Mouse (Mus musculus): ENCODE results near the gene Polr3h. TPM values are rescaled to one million over a fixed set of nuclear protein-coding genes. Genes with fewer than 3 reads are reported as not detected.
"Not testable (repeated sequence)": the region's sequence is repeated elsewhere in the genome, so short reads cannot be mapped to it uniquely, and the experiment has no call there.

The Polr3h gene
- 30.8 and 34.4 TPM in 2 replicates for polyA plus RNA-seq (2012; rRNA removed)

- DNase-seq (ENCODE audit: low read depth): peak; percentile 99
- no peak for TF ChIP-seq CTCF (IDR thresholded peaks at IDR 0.05; ENCODE audit: borderline replicate concordance, extremely low read depth, insufficient read depth, insufficient read length)
- 0 out of 2 replicates have a peak, but pooled peaks have one; percentile 30 for TF ChIP-seq POLR2A (IDR thresholded peaks at IDR 0.05; ENCODE audit: borderline replicate concordance, extremely low read depth, insufficient read depth, insufficient read length, poor library complexity, severe bottlenecking)
Observed at GRCm38 (mm10) chr15:81925760-81926445, at the start of gene Polr3h. Polr3h (minus strand) TSS chr15:81926240.

- not testable (repeated sequence) for DNase-seq (ENCODE audit: low read depth)
Observed at GRCm38 (mm10) chr15:81975156-81975555, 49.1 kb upstream of the Polr3h start.

DNA sequence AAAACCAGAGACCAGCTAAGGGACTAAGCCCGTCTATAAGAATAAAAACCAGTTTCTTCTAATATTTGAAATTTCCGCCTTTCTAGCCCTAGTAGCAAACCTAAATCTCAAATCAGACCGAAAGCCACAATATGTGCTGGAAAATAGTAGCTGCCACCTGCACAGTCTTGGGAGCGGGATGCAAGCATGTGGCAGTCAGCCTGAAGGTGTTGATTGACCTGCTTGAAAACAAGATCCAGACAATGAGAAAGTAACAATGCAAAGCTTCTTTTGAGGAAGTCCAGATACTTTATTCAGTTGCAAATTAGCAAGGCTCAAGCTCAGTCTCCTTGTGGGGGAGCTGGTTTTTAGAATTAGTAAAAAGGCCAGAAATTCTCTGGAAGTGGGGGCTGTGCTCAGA is 44.5 kb upstream of the Polr3h start:
- not testable (repeated sequence) for DNase-seq (ENCODE audit: low read depth)

GRCm38 (mm10) chr15:81969635-81970034 is 43.6 kb upstream of the Polr3h start:
- DNase-seq (ENCODE audit: low read depth): not testable (repeated sequence)

DNA sequence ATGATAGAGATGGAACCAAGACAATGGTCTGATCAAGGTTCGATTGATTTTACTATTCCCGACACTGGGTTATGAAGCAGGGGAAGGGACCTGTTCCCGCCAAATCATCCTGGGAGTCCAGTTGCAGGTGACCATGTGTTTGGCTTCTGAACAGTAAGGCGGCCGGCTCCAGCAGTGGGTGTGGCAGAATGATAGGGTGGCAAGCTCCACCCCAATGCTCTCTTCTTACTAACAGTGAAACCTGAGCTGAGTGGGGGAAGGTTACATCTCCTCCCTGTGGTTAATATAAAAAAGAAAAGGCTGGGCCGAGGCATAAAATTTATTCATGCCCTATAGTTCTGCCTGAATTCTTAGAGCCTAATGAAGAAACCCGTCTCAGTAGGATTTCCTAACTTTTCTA is 43.1 kb upstream of the Polr3h start:
- no peak for DNase-seq (ENCODE audit: low read depth)
- TF ChIP-seq POLR2A (IDR thresholded peaks at IDR 0.05; ENCODE audit: borderline replicate concordance, extremely low read depth, insufficient read depth, insufficient read length, poor library complexity, severe bottlenecking): no peak
- TF ChIP-seq CTCF (IDR thresholded peaks at IDR 0.05; ENCODE audit: borderline replicate concordance, extremely low read depth, insufficient read depth, insufficient read length): no peak

DNA sequence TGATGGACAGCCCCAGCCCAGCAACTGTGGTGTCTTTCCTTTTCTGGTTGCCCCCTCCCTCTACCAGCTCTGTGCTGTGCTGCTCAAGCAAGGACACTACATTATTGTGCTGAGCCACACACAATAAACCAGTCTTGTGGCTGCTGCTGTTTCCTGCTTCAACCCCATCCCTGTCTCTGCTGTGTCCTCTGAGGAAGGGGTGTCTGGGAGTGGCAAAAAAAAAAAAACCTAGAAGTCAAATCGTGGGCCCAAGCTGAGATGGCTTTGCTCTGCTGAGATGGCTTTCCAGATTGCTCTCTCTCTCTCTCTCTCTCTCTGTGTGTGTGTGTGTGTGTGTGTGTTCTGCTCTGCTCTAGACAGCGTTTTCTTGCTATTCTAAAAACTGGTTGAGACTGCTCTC is 42.4 kb upstream of the Polr3h start:
- no peak for DNase-seq (ENCODE audit: low read depth)
- TF ChIP-seq POLR2A (IDR thresholded peaks at IDR 0.05; ENCODE audit: borderline replicate concordance, extremely low read depth, insufficient read depth, insufficient read length, poor library complexity, severe bottlenecking) (no peak), CTCF (IDR thresholded peaks at IDR 0.05; ENCODE audit: borderline replicate concordance, extremely low read depth, insufficient read depth, insufficient read length) (no peak)

DNA sequence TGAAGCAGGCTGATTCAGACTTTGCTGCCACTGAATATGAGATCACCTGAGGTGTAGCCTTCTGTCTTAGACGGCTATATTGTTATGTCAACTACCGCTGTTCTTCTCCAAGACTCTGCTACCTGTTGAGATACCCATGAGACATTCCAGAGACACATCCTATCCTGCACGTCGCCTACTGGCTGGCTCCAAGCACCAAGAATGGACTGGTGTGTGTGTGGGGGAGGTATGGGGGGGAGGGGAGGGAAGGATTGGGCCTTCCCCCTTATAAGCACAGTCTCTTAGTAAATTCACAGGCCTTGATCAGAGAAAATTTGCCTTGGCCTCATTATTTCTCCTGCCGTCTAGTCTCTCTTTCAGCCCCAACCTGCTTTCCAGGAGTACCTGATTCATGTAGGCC is 41.8 kb upstream of the Polr3h start:
- no peak for DNase-seq (ENCODE audit: low read depth)

DNA sequence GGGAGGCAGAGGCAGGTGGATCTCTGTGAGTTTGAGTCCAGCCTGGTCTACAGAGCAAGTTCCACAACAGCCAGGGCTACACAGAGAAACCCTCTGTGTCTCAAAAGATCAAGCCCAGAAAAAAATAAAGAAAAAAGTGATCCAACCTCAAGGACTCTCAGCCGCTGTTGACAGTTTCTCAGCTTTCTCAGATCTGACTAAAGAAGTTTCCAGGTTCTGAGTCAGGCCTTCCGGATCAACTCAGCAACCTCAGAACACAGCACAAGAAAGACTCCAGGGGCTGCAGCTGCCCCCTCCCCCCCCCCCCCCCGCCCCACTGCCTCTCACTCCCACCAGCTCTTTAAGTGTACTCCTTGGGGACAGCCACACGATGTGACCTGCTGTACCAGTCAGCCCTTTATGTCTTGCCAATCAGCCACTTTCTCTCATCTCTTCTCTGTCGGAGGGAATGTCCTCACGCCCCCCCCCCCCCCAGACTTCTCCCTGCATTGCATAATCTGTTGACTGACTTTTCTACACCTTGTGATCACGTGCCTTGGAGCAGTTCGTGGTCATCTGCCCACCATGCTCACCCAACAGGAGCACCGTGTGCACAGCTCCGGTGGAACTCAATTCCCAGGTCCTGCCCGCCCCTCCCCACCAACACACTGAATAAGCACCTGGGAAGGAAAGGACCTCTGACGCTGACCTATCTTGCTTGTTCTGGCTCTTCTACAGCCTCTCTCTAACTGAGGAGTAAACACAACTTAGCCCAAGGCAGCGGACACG is 40.2 kb upstream of the Polr3h start:
- TF ChIP-seq POLR2A (IDR thresholded peaks at IDR 0.05; ENCODE audit: borderline replicate concordance, extremely low read depth, insufficient read depth, insufficient read length, poor library complexity, severe bottlenecking) (no peak), CTCF (IDR thresholded peaks at IDR 0.05; ENCODE audit: borderline replicate concordance, extremely low read depth, insufficient read depth, insufficient read length) (no peak)
- no peak for DNase-seq (ENCODE audit: low read depth)

More for the DNA sequence above, 41.8 kb upstream of the Polr3h start:
- TF ChIP-seq CTCF (IDR thresholded peaks at IDR 0.05; ENCODE audit: borderline replicate concordance, extremely low read depth, insufficient read depth, insufficient read length): no peak
- no peak for TF ChIP-seq POLR2A (IDR thresholded peaks at IDR 0.05; ENCODE audit: borderline replicate concordance, extremely low read depth, insufficient read depth, insufficient read length, poor library complexity, severe bottlenecking)

GRCm38 (mm10) chr15:81964980-81965545 is 39.0 kb upstream of the Polr3h start:
- DNase-seq (ENCODE audit: low read depth): no peak
- TF ChIP-seq POLR2A (IDR thresholded peaks at IDR 0.05; ENCODE audit: borderline replicate concordance, extremely low read depth, insufficient read depth, insufficient read length, poor library complexity, severe bottlenecking) (no peak), CTCF (IDR thresholded peaks at IDR 0.05; ENCODE audit: borderline replicate concordance, extremely low read depth, insufficient read depth, insufficient read length) (no peak)

DNA sequence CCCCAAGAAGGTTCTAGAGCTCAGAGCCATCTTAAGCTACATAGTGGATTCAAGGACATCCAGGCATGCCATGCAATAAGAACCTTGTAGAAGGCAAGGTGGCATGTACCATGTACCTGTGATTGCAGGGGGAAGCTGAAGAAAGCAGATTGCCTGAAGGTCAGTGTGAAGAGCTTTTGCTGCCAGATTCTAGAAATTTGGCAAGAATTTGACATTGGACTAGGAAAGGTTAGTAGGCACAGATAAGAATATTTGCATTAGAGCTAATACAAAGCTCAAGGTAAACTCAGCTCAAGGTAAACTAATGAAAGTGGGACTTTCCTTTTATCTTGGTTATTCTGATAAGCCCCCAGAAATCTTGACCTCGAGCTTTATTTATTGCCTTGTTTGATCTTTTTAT is 38.2 kb upstream of the Polr3h start:
- DNase-seq (ENCODE audit: low read depth): no peak
- no peak for TF ChIP-seq POLR2A (IDR thresholded peaks at IDR 0.05; ENCODE audit: borderline replicate concordance, extremely low read depth, insufficient read depth, insufficient read length, poor library complexity, severe bottlenecking)
- no peak for TF ChIP-seq CTCF (IDR thresholded peaks at IDR 0.05; ENCODE audit: borderline replicate concordance, extremely low read depth, insufficient read depth, insufficient read length)

DNA sequence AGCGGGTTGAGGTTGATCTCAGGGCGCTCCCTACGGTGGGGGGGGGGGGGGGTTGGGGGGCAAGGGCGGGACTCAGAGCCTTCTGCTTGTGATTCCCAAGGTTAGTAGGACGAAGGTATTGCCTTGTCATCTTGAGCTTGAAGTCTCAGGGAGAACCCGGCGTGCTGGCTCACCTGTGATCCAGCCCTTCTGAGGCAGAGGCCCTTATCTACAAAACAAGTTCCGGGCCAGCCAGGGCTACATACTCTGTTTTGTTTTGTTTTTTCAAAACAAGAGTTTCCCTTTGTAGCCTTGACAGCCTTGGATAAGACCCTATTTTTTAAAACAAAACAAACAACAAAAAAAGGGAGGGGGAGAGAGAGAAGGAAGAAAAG is 35.0 kb upstream of the Polr3h start:
- DNase-seq (ENCODE audit: low read depth): no peak
- TF ChIP-seq POLR2A (IDR thresholded peaks at IDR 0.05; ENCODE audit: borderline replicate concordance, extremely low read depth, insufficient read depth, insufficient read length, poor library complexity, severe bottlenecking) (no peak), CTCF (IDR thresholded peaks at IDR 0.05; ENCODE audit: borderline replicate concordance, extremely low read depth, insufficient read depth, insufficient read length) (no peak)

Measured in brain, embryonic 14.5 days (tissue).